Mouse (Mus musculus) neural tube, embryonic 11.5 days (tissue): ENCODE results near the gene Yod1. TPM values are rescaled to one million over a fixed set of nuclear protein-coding genes. Genes with fewer than 3 reads are reported as not detected.

Experiments used
- ATAC-seq: fragments of 200-750 bp; cut with Nextera tagmentation; 2 replicates; pipeline ENCODE4 v1.8.0; 2017; ENCODE audit warnings: moderate number of reproducible peaks, mild to moderate bottlenecking, moderate TSS enrichment, moderate library complexity; ENCODE audit not compliant: insufficient read depth, low FRiP score, low TSS enrichment
- DNase-seq: peaks from one replicate; pipeline ENCODE4 v3.0.0-alpha.2; 2015; ENCODE audit warnings: low spot score
- H3K27ac ChIP-seq: fragments of 300-500 bp; sonication (generic); 2 replicates; pipeline ENCODE4 v1.5.1; 2014; ENCODE audit warnings: low read depth, mild to moderate bottlenecking, low read length
- H3K27me3 ChIP-seq: fragments of 300-500 bp; sonication (generic); 2 replicates; pipeline ENCODE4 v1.6.1; 2014; ENCODE audit warnings: mild to moderate bottlenecking, low read length, mixed read lengths; ENCODE audit not compliant: control insufficient read depth, insufficient read depth
- H3K36me3 ChIP-seq: fragments of 300-500 bp; sonication (generic); 2 replicates; pipeline ENCODE4 v1.6.1; 2014; ENCODE audit warnings: mild to moderate bottlenecking, low read length, moderate library complexity, mixed read lengths; ENCODE audit not compliant: control insufficient read depth, insufficient read depth
- H3K4me1 ChIP-seq: fragments of 300-500 bp; sonication (generic); 2 replicates; pipeline ENCODE4 v1.6.1; 2014; ENCODE audit warnings: low read length, mixed read lengths; ENCODE audit not compliant: control insufficient read depth, insufficient read depth
- H3K4me2 ChIP-seq: fragments of 300-500 bp; sonication (generic); 2 replicates; pipeline ENCODE4 v1.6.1; 2014; ENCODE audit warnings: low read depth, mild to moderate bottlenecking, moderate library complexity
- H3K4me3 ChIP-seq: fragments of 300-500 bp; sonication (generic); 2 replicates; pipeline ENCODE4 v1.5.1; 2014; ENCODE audit warnings: low read depth, low read length
- H3K9ac ChIP-seq: fragments of 300-500 bp; sonication (generic); 2 replicates; pipeline ENCODE4 v1.6.1; 2014; ENCODE audit warnings: mild to moderate bottlenecking, low read length
- H3K9me3 ChIP-seq: fragments of 300-500 bp; sonication (generic); 2 replicates; pipeline ENCODE4 v1.6.1; 2016; ENCODE audit warnings: low read length; ENCODE audit not compliant: control insufficient read depth
- WGBS: fragments of 180-500 bp; shearing (Covaris S2); extraction: QIAGEN DNeasy Blood & Tissue Kit; methylation state at CpG from one replicate; pipeline ENCODE4 v1.1.7; 2014; 5-methylcytosine and 5-hydroxymethylcytosine counted together
- polyA plus RNA-seq: library from polyadenylated mRNA; unstranded; fragments of >200 nt; fragmentation: Nextera tagmentation; extraction: Ambion mirVana; gene quantifications from 2 replicates; pipeline ENCODE4 v1.2.1, GENCODE M21; 2014

The Yod1 gene
- 10.3 TPM in 2 replicates for polyA plus RNA-seq

DNA sequence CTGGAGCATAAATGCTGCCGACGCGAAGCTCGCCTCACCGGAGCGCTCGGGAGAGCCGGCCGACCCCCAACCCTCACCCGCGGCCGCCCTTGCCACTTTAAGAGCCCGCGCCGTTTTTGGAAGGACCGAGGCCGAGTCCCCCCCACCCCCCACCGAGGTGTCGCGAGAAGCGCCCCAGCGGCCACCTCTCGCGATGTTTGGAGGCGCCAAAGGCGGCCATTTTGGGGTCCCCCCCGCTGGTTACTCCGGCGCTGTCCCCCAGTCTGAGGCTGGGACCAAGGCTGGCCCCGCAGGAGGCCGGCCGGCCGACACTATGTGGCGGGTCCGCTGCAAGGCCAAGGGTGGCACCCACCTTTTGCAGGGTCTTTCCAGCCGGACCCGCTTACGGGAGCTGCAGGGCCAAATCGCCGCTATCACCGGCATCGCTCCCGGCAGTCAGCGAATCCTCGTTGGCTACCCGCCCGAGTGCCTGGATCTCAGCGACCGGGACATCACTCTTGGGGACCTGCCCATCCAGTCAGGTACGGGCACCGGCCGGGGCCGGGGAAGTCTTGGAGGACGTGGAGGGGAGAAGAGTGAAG, at the start of gene Yod1:
TSS of gene Yod1 (plus strand) at position 37 of the 581 bp plus-strand sequence.
- H3K4me2 ChIP-seq = peak within 1 kb of the TSS; percentile 98
- peak within 1 kb of the TSS; percentile 72 for H3K27ac ChIP-seq
- H3K36me3 ChIP-seq = no peaks in the 10 kb centered on the region
- peak within 1 kb of the TSS; percentile 96 for H3K9ac ChIP-seq
- peak; percentile 80 for ATAC-seq
- DNase-seq = peak; percentile 93
- no peaks in the 10 kb centered on the region for H3K27me3 ChIP-seq
- WGBS = 0% methylated on average over 54 of the region's 54 CpGs
- peaks cover 5% of the 10 kb centered on the region for H3K4me1 ChIP-seq
- peak within 1 kb of the TSS; percentile 84 for H3K4me3 ChIP-seq
- no peaks in the 10 kb centered on the region for H3K9me3 ChIP-seq

- H3K9ac ChIP-seq = no peak overlapping the region
- 88% methylated on average over 2 of the region's 2 CpGs for WGBS
- H3K27ac ChIP-seq = no peak overlapping the region
- H3K4me3 ChIP-seq = no peak overlapping the region
- no peaks in the 10 kb centered on the region for H3K36me3 ChIP-seq
- no peak overlapping the region for H3K4me2 ChIP-seq
- no peaks in the 10 kb centered on the region for H3K4me1 ChIP-seq
- ATAC-seq (no peak), DNase-seq (no peak)
- no peaks in the 10 kb centered on the region for H3K9me3 ChIP-seq
- H3K27me3 ChIP-seq = no peaks in the 10 kb centered on the region
These were observed 38.6 kb upstream of the Yod1 start for GRCm38 (mm10) chr1:130678551-130678950.

DNA sequence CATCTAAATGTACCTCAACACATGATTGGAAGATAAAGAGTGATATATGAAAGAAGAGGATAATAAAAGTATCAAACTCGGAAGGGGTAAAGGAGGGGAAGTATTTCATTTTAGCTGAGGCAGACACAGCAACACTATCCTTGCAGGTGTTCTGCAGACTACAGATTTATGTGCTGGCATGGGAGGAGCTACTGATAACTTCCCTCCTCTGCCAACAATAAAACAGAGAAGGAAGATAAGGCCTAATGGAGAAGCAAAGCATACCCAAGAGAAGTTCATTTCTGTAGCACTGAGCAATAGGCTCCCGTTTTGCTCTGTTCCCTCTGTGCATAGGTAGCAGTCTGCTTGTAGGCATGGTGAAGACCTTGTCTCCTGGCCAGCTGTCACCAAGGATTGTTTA, 36.1 kb upstream of the Yod1 start:
- Histone ChIP-seq H3K27me3 (no peaks in the 10 kb centered on the region), H3K27ac (no peak overlapping the region), H3K36me3 (no peaks in the 10 kb centered on the region), H3K9ac (no peak overlapping the region), H3K4me2 (no peak overlapping the region), H3K9me3 (no peaks in the 10 kb centered on the region), H3K4me3 (no peak overlapping the region), H3K4me1 (no peaks in the 10 kb centered on the region)
- DNase-seq = no peak
- WGBS = 81% methylated on average over 2 of the region's 2 CpGs
- ATAC-seq = no peak

DNA sequence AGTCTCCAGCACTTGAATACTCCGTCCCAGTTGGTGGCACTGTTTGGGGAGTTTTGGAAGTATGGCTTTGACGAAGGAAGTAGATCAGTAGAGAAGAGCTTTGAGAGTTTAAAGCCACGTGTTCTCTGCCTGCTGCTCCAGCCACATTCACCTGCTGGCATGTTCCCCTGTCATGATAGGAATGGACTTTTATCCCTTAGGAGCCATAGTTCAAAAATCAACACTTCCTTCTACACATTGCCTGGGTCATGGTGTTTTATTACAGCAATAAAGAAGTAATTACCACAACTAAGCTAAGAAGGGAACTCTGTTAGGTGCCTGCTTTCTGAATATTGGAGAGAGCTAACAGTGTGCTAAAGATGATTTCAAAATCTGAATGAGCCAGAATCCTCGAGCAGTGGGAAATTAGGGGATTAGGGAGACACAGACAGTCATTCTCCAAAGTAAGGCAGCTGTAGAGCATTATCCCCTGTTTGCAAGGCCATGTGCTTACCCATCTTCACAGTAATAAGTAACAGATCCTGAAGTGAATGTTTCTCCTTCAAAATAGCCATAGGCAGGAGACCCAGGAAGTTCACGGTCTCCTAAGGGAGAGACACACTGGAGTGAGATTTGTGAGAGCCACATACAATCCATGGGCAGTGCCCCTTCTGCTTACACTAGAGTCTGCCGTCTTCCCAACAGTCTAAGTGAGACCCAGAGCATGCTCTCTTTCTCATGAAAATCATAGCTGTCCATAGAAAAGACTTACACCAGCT, 35.3 kb upstream of the Yod1 start:
- no peaks in the 10 kb centered on the region for H3K4me1 ChIP-seq
- H3K4me3 ChIP-seq = no peak overlapping the region
- H3K9ac ChIP-seq = no peak overlapping the region
- H3K9me3 ChIP-seq = no peaks in the 10 kb centered on the region
- 66% methylated on average over 6 of the region's 6 CpGs for WGBS
- no peak overlapping the region for H3K4me2 ChIP-seq
- ATAC-seq = no peak
- H3K27me3 ChIP-seq = no peaks in the 10 kb centered on the region
- no peaks in the 10 kb centered on the region for H3K36me3 ChIP-seq
- no peak for DNase-seq
- no peak overlapping the region for H3K27ac ChIP-seq

GRCm38 (mm10) chr1:130683905-130684304, 33.2 kb upstream of the Yod1 start:
- no peaks in the 10 kb centered on the region for H3K27me3 ChIP-seq
- DNase-seq (no peak), ATAC-seq (no peak)
- H3K4me3 ChIP-seq = no peak overlapping the region
- no peak overlapping the region for H3K4me2 ChIP-seq
- H3K27ac ChIP-seq = no peak overlapping the region
- no peaks in the 10 kb centered on the region for H3K36me3 ChIP-seq
- H3K9ac ChIP-seq = no peak overlapping the region
- WGBS = 71% methylated on average over 1 of the region's 1 CpGs
- H3K9me3 ChIP-seq = no peaks in the 10 kb centered on the region
- no peaks in the 10 kb centered on the region for H3K4me1 ChIP-seq

DNA sequence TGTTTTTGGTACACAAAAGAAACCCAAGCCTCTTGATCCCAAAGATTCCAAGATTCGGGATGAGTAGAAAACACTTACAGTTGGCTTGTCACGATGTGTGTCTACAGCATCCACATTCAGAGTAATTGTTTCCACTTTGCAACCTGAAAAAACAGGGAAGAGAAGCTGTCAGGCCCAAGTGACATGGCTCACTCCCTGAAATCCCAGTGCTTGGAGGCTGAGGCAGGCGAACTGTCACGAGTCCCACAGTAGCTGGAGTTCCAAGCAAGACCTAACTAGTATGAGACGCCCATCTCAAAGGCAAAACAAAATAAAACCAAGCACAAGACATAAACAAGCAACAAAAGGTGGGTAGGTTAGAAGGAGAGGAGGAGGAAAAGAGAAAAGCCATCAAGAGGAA, 18.5 kb upstream of the Yod1 start:
- Histone ChIP-seq H3K27ac (no peak overlapping the region), H3K36me3 (no peaks in the 10 kb centered on the region), H3K4me1 (no peaks in the 10 kb centered on the region), H3K9me3 (no peaks in the 10 kb centered on the region), H3K9ac (no peak overlapping the region), H3K4me2 (no peak overlapping the region), H3K4me3 (no peak overlapping the region), H3K27me3 (no peaks in the 10 kb centered on the region)
- no peak for ATAC-seq
- DNase-seq = no peak
- WGBS = 94% methylated on average over 5 of the region's 5 CpGs

DNA sequence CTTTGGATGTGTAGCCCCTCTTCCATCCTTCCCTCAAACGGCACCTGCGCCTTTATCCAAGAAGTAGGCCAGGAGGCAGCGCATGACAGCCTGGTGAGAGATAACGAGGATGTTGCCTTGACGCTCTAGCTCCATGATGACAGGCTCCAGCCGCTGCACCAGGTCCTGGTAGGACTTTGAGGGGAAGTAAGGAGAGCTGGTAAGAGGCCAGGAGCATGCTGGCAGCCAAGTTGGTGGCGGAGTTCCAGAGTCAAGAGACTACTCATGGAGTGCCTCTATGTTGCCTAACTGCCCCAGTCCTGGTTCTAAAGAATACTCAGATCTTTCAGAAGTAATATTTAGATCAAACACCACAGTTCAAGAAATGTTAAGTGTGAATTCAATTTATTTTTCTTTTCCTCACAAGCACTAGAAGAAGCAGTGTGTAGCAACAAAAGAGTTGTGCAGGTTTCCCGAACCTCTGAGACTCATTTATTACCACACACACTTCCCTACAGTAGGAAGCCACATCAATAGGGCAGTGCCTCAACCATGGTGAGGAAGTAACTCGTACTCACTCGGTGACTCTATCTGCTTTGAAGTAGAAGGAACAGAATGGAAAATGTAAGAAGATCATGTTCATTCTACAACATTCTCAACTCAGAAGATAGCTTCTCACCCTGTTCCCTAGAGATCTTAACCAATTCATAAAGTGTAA, 17.0 kb upstream of the Yod1 start:
- H3K27me3 ChIP-seq = no peaks in the 10 kb centered on the region
- DNase-seq = no peak
- ATAC-seq = no peak
- WGBS = 95% methylated on average over 10 of the region's 10 CpGs
- H3K9ac ChIP-seq = no peak overlapping the region
- no peaks in the 10 kb centered on the region for H3K9me3 ChIP-seq
- H3K4me1 ChIP-seq = no peaks in the 10 kb centered on the region
- H3K27ac ChIP-seq = no peak overlapping the region
- H3K36me3 ChIP-seq = no peaks in the 10 kb centered on the region
- no peak overlapping the region for H3K4me3 ChIP-seq
- no peak overlapping the region for H3K4me2 ChIP-seq

- no peaks in the 10 kb centered on the region for H3K36me3 ChIP-seq
- no peaks in the 10 kb centered on the region for H3K9me3 ChIP-seq
- H3K27me3 ChIP-seq = no peaks in the 10 kb centered on the region
- no peak overlapping the region for H3K4me3 ChIP-seq
- H3K9ac ChIP-seq = no peak overlapping the region
- DNase-seq = no peak
- H3K4me1 ChIP-seq = no peaks in the 10 kb centered on the region
- H3K27ac ChIP-seq = no peak overlapping the region
- no peak for ATAC-seq
- 92% methylated on average over 11 of the region's 11 CpGs for WGBS
- no peak overlapping the region for H3K4me2 ChIP-seq
These were observed 15.2 kb upstream of the Yod1 start for GRCm38 (mm10) chr1:130701976-130702375.
